Mouse (Mus musculus) right cerebral cortex, postnatal 25 days (tissue): ENCODE measurements around the gene Tceal5.
"Not testable (repeated sequence)": the region's sequence is repeated elsewhere in the genome, so short reads cannot be mapped to it uniquely, and the experiment has no call there.

Source experiments
- DNase-seq: peaks from one replicate; pipeline ENCODE4 v3.0.0; 2022

The Tceal5 gene

GRCm38 (mm10) chrX:136203664-136204066, at the start of gene Tceal5:
TSS of gene Tceal5 (minus strand) at chrX:136203876.
- peak; percentile 68 for DNase-seq

GRCm38 (mm10) chrX:136252023-136252729, 48.5 kb upstream of the Tceal5 start:
- DNase-seq = no peak

DNA sequence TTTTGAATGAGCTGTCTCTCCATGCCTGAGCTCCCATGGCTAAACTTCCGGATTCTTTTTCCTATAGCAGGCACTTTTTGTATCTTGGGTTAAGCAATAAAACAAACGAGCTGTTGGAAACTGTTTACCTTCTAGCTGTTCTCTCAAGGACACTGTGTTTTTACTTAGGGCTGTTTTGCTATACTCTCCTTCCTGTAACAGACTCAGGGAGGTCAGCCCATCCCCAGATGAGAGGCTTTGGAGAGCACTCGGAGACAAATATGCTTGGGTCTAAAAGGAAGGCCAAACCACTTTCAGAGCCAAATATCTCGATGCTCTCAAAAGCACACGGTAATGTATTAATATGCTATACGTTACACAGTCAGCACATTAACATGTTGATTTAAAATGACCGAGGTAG, 46.0 kb upstream of the Tceal5 start:
- DNase-seq = no peak

- DNase-seq = no peak
Observed at GRCm38 (mm10) chrX:136248811-136249210, 45.1 kb upstream of the Tceal5 start.

GRCm38 (mm10) chrX:136245521-136246071, 41.9 kb upstream of the Tceal5 start:
- peak; percentile 15 for DNase-seq

DNA sequence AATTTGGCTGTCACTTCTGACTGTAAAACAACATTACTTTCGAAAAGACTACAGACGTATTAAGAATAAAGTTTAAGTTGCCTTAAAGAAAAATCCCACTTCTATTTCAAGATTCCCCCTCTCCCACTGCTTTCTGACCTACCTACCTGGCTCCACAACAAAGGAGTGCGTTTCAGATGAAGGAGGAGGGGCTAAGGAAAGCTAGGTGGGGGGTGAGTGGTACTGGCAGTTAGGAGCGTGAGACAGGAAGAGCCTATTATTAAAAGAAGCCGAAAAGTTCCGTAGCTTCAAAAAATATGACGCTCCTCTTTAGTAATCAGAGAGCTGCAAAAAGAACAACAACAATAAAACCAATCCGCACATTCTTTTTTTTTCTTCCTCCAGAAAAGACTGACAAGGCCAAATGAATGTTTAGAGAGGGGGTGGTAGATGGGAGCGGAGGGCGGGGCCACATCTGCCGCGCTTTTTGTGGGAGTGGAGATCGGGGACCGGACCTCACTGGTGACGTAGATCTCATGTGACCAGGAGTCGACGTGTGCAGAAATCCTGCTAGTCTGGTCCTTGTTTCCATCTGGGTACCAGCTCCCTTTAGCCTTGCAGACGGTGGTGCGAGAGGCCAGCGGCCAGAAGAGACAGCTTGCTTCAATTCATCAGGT, 41.0 kb upstream of the Tceal5 start, which contains the start of gene Tceal9:
Gene Tceal9, plus strand, starts transcription at position 506 of the 656 bp plus-strand sequence.
- peak; percentile 66 for DNase-seq

GRCm38 (mm10) chrX:136243181-136243580, 39.5 kb upstream of the Tceal5 start:
- DNase-seq = no peak

DNA sequence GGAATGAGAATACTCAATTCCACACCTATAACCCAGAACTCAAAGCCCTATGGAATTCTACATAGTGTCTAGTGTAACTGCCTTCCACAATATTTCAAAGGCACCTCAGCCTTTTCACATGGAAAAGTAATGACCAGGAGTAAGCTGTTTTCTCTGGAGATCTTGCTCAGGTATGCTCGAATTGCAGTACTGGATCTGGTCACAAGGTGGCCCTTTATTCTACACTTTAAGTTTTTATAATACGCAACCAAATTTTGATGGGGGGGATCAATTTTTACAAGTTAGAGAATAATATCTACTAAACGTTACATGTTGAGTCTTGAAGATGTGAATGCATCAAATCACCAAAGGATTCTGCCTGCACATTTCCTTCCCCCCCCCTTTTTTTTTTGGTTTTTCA, 34.4 kb upstream of the Tceal5 start:
- no peak for DNase-seq

- DNase-seq = no peak
Observed at GRCm38 (mm10) chrX:136227768-136228167, 24.1 kb upstream of the Tceal5 start.

DNA sequence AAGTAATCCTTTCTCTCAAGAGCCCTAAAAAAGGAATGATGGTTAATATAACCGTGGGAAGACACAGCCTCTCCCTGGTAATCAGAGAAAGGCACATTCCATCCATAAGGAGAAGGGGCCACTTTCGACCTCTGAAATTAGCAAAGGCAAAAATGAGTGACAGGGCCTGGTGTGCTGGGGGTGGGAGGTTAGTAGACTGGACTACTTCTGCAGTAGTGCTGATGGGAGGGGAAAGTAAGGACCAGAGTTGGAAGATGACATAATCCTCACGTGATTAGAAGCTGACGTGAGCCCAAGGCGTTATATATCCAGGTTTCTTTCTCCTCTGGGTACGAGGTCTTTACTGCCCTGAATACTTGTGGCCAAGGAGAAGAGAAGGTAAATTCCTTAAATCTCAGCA, 20.0 kb upstream of the Tceal5 start:
- no peak for DNase-seq

GRCm38 (mm10) chrX:136216303-136216702, 12.6 kb upstream of the Tceal5 start:
- DNase-seq = no peak

DNA sequence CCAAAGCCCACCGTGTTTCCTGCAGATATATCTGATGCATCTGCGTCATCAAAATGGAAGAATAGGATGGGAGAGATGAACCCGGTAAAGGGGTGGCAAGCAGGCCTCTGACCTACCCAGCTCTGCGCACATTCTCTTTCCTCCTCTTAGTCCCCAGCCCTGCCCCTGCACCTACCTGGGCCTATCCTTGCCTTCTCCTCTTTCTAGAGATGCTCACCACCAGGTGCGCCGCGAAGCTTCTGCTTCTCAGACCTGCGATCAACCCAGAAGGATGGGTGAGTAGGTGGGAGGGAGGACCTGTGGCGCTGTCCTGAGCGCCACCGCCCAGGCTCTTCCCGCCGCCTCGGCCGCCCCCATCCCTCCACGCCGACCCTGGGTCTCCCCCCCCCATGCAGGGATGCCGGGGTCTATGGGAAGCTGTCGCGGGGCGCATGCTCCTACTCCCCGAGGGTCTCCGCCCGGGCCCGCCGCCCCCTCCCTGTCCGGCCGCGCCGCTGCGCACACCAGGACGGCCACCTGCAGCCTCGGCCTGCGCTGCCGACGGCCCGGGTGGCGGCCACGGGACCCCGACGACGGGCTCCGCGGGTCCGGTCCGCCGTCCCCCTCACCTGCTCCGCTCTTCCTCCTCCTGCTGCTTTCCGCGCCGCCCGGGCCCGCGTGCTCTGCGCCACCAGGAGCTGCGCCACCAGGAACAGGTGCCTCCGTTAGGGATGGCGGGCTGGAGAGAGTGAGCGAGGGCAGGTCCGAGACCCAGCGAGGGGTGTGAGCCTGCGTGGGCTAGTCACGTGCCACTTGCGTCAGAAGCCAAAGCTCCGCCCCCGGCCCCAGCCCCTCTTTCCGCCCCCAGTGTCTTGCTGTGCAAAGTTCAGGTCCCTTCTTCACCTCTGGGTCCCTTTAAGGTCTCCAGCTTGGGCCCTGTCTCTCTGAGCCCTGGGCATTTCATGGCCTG, 11.3 kb upstream of the Tceal5 start, which contains the start of the genes Tceal7 and Bex1:
Gene Tceal7, plus strand, starts transcription at position 51 of the 949 bp plus-strand sequence.
Gene Bex1, minus strand, starts transcription at position 785 of the 949 bp plus-strand sequence.
- DNase-seq = not testable (repeated sequence)

- no peak for DNase-seq
Observed at GRCm38 (mm10) chrX:136213396-136213795, 9.7 kb upstream of the Tceal5 start.

DNA sequence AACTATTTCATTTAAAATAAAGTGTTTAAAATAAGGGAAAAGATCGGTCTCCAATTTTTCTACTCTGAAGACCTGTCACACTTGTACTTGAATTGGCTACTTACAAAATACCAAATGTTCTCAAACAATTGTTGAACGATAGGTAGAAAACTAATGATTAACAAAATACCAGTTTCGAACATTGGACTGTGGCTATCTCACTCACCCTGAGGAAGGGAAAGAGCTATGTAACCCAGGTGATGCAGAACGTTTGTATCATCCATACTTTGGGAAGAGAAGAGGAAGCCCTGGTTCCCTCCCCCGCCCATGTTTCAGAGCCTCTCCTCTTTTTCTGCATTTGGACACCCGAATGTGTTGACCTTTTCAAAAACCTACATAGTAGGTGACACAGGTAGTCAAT, 730 bp upstream of the Tceal5 start:
- DNase-seq = no peak

GRCm38 (mm10) chrX:136203257-136203656, 419 bp downstream of the Tceal5 start:
- DNase-seq = peak; percentile 7

- no peak for DNase-seq
Observed at GRCm38 (mm10) chrX:136196873-136197272, 6.8 kb downstream of the Tceal5 start.

DNA sequence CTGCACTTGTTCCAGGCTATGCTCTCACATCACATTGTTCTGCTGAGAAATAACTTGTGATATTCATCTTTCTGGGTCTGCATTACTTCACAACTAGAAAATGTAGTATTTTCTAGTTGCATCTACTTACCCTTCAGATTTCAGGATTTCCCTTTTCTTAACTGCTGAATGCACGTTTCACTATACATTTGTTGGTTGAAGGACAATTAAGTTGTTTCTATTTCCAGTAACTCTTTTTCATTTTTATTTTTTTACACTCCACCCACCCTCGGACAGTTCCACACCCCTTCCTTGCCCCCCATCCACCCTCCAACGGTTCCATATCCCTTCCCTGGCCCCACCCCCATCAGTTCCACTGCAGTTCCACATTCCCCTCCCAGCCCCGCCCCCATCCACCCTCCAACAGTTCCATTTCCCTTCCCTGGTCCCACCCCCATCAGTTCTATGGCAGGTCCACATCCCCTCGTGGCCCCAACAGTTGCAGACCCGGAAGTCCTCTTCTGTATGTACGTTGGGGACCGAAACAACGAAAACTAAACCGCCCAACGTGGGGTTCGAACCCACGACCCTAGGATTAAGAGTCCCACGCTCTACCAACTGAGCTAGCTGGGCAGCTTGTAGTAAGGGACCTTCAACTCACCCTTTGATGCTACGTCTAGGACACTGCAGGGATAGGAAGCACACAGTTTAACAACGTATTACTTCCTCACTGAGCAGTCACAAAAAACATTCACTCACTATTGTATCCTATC, 8.3 kb downstream of the Tceal5 start:
- no peak for DNase-seq

DNA sequence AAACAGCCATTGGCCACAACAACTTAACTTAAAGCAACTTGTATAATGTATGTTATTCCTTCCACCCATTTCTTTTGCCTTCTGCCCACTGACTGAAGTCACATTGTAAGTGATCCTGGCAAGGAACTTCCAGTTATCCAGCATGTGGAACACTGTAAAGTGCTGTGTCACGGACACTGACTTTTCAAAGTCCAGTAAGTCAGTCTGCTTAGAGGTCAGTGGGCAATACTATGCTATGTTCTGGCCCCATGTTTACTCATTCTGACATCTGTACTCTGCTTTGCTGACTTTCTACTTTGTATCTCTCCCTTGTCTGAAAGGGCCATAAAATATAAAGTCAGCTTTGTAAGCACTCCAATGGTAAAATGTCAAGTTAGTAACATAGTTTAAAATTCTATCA, 20.6 kb downstream of the Tceal5 start:
- no peak for DNase-seq

- no peak for DNase-seq
Observed at GRCm38 (mm10) chrX:136180897-136181553, 22.7 kb downstream of the Tceal5 start.

- DNase-seq = no peak
Observed at GRCm38 (mm10) chrX:136172786-136173185, 30.9 kb downstream of the Tceal5 start.

DNA sequence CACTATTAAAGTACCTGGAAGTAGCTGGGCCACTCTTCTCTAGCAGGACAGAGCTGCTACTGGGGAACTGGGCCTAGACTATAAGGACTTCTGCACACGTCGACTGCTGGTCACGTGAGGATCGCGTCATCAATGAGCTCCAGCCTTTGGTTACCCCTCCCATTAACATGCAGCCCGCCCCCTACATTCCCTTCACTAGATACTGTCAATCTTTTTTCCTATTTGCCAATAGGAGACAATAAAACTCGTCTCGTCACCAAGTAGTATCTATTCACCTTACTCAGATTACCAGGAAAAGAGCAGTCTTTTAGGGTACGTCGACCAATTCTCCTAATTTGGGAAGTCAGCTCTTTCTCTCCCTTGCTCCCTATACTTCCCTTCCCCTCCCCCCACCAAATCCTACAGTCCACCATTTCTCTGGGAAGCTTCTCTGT, 31.5 kb downstream of the Tceal5 start, which contains the start of gene Tceal8:
Gene Tceal8, minus strand, starts transcription at position 225 of the 434 bp plus-strand sequence.
- DNase-seq = peak; percentile 72
